Mouse (Mus musculus): Measurements from ENCODE around the gene Apol7e. TPM values are rescaled to one million over a fixed set of nuclear protein-coding genes. Genes with fewer than 3 reads are reported as not detected.
"Not testable (repeated sequence)": the region's sequence is repeated elsewhere in the genome, so short reads cannot be mapped to it uniquely, and the experiment has no call there.

Gene Apol7e
- polyA plus RNA-seq, 1 experiment: 2.4 TPM

DNA sequence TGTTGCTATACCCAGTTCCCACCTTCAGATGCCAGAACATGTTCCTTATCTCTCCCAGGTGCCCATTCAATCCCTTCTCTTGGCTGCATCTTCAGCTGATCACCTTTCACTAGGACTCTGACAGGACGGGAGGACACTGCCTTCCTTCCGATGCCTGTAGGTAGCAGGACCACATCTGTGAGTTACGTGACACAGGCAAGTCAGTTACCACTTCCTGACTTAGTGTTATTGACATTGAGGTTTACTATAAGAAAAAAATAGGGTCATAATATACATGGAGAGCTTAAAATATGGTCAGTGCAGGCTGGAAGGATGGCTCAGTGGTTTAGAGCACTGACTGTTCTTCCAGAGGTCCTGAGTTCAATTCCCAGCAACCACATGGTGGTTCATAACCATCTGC is 22.9 kb downstream of the Apol7e start:
- not testable (repeated sequence) for H3K4me1 ChIP-seq (ENCODE audit: control insufficient read depth, insufficient read depth, low read length); H3K27ac ChIP-seq (ENCODE audit: insufficient read depth, low read depth, low read length); H3K27me3 ChIP-seq (replicated peaks; ENCODE audit: control insufficient read depth, insufficient read depth, low read length); H3K36me3 ChIP-seq (ENCODE audit: control insufficient read depth, insufficient read depth, low read length); DNase-seq; H3K4me3 ChIP-seq (ENCODE audit: insufficient read depth, low read depth, low read length)
- WGBS: no CpG with 5 or more reads among the region's 3 CpGs

DNA sequence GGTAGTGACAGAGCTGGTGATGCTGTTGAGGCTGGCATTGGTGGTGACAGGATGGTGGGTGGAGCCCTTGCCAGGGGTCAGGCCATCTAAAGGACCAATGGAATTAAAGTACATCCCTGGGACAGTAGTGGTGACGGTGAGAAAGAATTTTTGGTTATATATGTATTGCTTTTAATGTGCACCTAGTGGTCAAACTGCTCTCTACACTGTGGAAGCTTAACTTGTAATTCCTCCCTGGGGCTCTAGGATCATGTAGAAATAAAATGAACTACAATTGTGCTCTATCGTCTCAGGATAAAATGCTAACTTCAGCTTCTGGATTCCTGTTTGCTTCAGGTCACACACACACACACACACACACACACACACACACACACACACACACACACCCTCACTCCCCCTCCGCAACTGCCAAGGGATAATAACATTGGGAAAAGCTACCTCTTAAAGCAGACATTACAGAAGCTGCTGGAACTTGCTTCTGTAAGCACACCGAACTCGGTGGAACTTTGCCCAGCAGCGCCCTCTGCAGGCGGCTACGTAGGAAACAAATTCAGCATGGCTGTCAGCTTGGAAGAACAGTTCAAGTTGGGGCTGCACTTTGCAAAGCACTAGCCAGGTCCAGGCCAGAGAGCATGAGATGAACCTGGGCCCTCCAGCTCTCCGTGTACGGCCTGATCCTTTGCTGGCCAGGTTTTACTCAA is 25.7 kb downstream of the Apol7e start:
- H3K36me3 ChIP-seq (ENCODE audit: control insufficient read depth, insufficient read depth, low read length); H3K27ac ChIP-seq (ENCODE audit: insufficient read depth, low read depth, low read length); H3K4me3 ChIP-seq (ENCODE audit: insufficient read depth, low read depth, low read length); H3K4me1 ChIP-seq (ENCODE audit: control insufficient read depth, insufficient read depth, low read length); DNase-seq; H3K27me3 ChIP-seq (replicated peaks; ENCODE audit: control insufficient read depth, insufficient read depth, low read length): not testable (repeated sequence)
- 16% methylated on average over 3 of the region's 10 CpGs for WGBS

DNA sequence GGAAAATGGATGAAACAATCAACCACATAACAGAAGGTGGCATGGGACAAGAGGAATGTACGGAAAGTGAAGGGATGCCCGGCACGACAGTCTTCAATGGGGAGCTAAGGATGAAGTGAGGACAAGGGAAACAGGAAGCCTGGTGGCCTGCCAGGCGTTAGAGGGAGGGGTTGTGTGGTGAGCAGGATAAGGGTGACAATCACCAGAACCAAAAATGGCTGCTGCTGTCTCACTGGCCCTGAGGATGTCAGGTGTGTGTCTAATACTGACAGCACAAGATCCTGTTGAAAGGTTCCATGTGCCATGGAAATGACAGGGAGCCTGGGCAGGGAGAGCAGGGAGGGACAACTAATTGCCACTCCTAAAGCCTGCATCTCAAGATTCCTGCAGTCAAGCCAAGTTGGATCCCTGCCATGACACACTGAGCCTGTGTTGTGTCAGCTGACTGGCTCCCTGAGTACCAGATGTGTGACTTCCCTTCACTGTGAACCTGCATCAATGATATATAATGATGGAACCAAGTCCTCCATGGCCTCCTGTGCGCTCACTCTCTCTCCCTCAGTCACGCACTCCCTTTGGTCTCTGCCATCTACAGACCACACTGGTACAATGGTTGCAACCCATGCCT is 26.9 kb downstream of the Apol7e start:
- WGBS: 67% methylated on average over 6 of the region's 6 CpGs
- H3K4me3 ChIP-seq (ENCODE audit: insufficient read depth, low read depth, low read length); H3K27ac ChIP-seq (ENCODE audit: insufficient read depth, low read depth, low read length); H3K36me3 ChIP-seq (ENCODE audit: control insufficient read depth, insufficient read depth, low read length); H3K27me3 ChIP-seq (replicated peaks; ENCODE audit: control insufficient read depth, insufficient read depth, low read length); H3K4me1 ChIP-seq (ENCODE audit: control insufficient read depth, insufficient read depth, low read length): not testable (repeated sequence)
- DNase-seq: peak; percentile 19

DNA sequence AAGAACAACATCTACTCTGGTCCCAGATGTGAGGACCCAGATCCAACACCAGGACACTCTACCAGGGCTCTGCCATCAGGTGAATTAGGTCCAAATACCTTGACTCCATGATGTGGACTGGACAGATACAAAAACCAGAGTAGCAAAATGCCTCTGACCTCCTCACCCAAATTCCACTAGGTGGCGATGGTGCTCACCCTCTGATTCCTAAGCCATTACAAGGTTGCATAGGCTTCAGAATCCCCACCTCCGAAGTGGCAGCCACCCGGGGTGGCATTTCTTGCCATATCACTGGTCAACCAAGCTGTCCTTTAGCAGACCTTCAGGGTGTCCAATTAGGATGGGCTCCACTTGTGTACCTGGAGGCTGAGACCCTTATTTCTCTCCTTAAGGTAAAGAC is 28.5 kb downstream of the Apol7e start:
- H3K4me1 ChIP-seq (ENCODE audit: control insufficient read depth, insufficient read depth, low read length); H3K4me3 ChIP-seq (ENCODE audit: insufficient read depth, low read depth, low read length); H3K27ac ChIP-seq (ENCODE audit: insufficient read depth, low read depth, low read length); H3K27me3 ChIP-seq (replicated peaks; ENCODE audit: control insufficient read depth, insufficient read depth, low read length); H3K36me3 ChIP-seq (ENCODE audit: control insufficient read depth, insufficient read depth, low read length): not testable (repeated sequence)
- WGBS: 0% methylated on average over 3 of the region's 3 CpGs
- peak; percentile 59 for TF ChIP-seq CTCF (conservative IDR thresholded peaks at IDR 0.05; ENCODE audit: insufficient read depth, insufficient read length, low read depth, low read length)
- DNase-seq: peak; percentile 14

DNA sequence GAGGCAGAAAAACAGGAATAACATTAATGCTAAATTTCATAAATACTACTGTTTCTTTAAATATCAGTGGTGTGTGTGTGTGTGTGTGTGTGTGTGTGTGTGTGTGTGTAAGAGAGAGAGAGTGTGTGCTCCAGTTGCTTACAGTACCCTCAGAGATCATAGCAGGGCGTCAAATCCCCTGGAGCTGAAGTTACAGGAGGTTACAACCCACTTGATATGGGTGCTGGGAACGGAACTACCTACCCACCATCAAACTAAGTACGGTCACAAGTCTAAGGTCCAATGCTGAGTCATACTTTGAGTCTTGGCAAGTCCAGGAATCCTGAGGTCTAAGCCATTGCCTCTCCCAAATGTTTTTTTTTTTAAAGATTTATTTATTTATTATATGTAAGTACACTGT is 29.1 kb downstream of the Apol7e start:
- not testable (repeated sequence) for DNase-seq; H3K27me3 ChIP-seq (replicated peaks; ENCODE audit: control insufficient read depth, insufficient read depth, low read length); H3K27ac ChIP-seq (ENCODE audit: insufficient read depth, low read depth, low read length); H3K36me3 ChIP-seq (ENCODE audit: control insufficient read depth, insufficient read depth, low read length); H3K4me1 ChIP-seq (ENCODE audit: control insufficient read depth, insufficient read depth, low read length); H3K4me3 ChIP-seq (ENCODE audit: insufficient read depth, low read depth, low read length)
- WGBS: 69% methylated on average over 3 of the region's 3 CpGs

DNA sequence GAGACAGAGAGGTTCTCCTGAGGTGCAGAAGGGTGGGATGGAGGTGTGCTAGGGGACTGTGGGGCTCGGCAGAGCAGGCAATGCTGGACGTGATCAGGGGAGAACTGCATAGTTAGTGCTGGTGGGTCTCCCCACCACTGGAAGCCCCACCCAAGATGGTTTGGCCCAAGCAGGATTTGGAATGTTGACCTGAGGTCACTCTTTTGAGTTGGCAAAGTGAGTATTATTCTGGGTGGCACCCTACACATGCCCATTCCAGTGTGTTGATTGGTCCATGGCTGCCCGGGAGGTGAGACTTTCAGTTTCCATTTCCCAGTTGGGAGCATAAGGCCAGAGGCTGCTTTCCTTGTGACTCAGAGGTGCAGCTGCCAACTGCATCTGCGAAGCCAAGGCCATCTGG is 30.1 kb downstream of the Apol7e start, which contains the start of gene Apol9b:
TSS of gene Apol9b (plus strand) at position 301 of the 400 bp plus-strand sequence.
- H3K4me3 ChIP-seq (ENCODE audit: insufficient read depth, low read depth, low read length): peak within 1 kb of the TSS; percentile 33; the same call in 1 of the 2 replicates
- H3K27ac ChIP-seq (ENCODE audit: insufficient read depth, low read depth, low read length): not testable (repeated sequence)

DNA sequence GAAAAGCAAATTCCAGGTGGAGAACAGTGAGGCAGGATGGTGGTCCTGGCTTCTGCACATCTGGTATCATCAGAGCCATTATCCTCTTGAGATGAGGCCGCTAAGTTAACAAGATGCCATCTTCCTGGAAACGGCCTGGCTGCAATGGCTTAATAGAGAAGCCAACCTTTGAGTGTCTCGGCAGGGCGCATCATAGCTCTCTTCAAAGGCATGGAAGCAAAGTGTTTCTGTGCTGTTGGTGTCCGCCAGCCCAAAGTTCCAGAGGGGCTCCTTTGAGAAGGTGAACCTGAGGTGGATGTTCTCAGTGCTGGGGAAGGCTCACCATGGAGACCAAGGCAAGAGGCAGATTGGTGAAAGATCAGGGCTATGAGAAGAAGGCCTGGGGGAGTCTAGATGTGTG is 32.9 kb downstream of the Apol7e start:
- Histone ChIP-seq H3K27me3 (replicated peaks; ENCODE audit: control insufficient read depth, insufficient read depth, low read length) (no peaks in the 10 kb centered on the region), H3K4me1 (ENCODE audit: control insufficient read depth, insufficient read depth, low read length) (no peaks in the 10 kb centered on the region), H3K36me3 (ENCODE audit: control insufficient read depth, insufficient read depth, low read length) (no peaks in the 10 kb centered on the region), H3K27ac (ENCODE audit: insufficient read depth, low read depth, low read length) (no peak overlapping the region), H3K4me3 (ENCODE audit: insufficient read depth, low read depth, low read length) (no peak overlapping the region)
- WGBS: 84% methylated on average over 5 of the region's 5 CpGs
- no peak for DNase-seq
- TF ChIP-seq POLR2A (IDR thresholded peaks at IDR 0.05; ENCODE audit: low read depth, low read length) (no peak), CTCF (conservative IDR thresholded peaks at IDR 0.05; ENCODE audit: insufficient read depth, insufficient read length, low read depth, low read length) (no peak)

More for the DNA sequence above, 30.1 kb downstream of the Apol7e start, which contains the start of gene Apol9b:
- 86% methylated on average over 3 of the region's 4 CpGs for WGBS
- not testable (repeated sequence) for DNase-seq; H3K27me3 ChIP-seq (replicated peaks; ENCODE audit: control insufficient read depth, insufficient read depth, low read length); H3K4me1 ChIP-seq (ENCODE audit: control insufficient read depth, insufficient read depth, low read length); H3K36me3 ChIP-seq (ENCODE audit: control insufficient read depth, insufficient read depth, low read length)

DNA sequence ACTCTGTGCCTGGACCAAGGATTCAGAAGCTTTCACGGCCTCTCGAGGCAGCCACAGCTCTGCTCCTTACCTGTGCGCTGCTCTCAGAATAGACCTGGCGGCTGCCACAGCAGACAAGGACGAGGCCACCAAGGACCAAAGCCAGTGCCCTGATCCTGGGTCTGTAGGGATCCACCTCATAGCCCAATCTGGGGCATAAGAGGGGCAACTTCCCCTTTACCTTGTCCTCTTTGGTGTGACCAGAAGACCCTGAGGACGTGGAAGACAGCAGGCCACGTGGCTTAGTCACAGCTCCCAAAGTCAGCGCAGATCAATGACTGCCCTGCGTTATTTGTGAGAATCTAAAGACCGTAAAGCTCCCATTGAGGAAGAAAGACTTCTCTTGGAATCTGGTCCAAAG is 34.2 kb downstream of the Apol7e start:
- not testable (repeated sequence) for H3K4me1 ChIP-seq (ENCODE audit: control insufficient read depth, insufficient read depth, low read length); DNase-seq; H3K27ac ChIP-seq (ENCODE audit: insufficient read depth, low read depth, low read length); H3K36me3 ChIP-seq (ENCODE audit: control insufficient read depth, insufficient read depth, low read length); H3K4me3 ChIP-seq (ENCODE audit: insufficient read depth, low read depth, low read length); H3K27me3 ChIP-seq (replicated peaks; ENCODE audit: control insufficient read depth, insufficient read depth, low read length)
- 83% methylated on average over 10 of the region's 10 CpGs for WGBS

DNA sequence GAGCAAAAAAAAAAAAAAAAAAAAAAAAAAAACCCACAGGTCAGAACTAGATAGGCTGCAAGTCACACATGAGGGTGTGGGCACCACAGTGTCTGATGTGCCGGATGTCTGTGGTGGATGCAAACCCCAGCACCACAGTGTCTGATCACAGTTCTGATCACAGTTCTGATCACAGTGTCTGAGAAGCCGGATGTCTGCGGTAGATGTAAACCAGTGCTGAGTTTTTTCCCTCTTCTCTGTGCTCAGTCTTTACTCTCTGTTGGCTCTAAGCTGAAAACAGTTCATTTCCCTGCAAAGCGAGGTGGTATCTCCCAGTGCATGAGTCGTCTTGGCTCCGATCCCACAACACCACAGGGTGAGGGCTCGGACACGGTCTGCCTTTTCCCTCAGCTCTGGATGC is 34.7 kb downstream of the Apol7e start:
- not testable (repeated sequence) for H3K36me3 ChIP-seq (ENCODE audit: control insufficient read depth, insufficient read depth, low read length); H3K27ac ChIP-seq (ENCODE audit: insufficient read depth, low read depth, low read length); H3K4me3 ChIP-seq (ENCODE audit: insufficient read depth, low read depth, low read length); H3K27me3 ChIP-seq (replicated peaks; ENCODE audit: control insufficient read depth, insufficient read depth, low read length); DNase-seq; H3K4me1 ChIP-seq (ENCODE audit: control insufficient read depth, insufficient read depth, low read length)
- 67% methylated on average over 8 of the region's 8 CpGs for WGBS

DNA sequence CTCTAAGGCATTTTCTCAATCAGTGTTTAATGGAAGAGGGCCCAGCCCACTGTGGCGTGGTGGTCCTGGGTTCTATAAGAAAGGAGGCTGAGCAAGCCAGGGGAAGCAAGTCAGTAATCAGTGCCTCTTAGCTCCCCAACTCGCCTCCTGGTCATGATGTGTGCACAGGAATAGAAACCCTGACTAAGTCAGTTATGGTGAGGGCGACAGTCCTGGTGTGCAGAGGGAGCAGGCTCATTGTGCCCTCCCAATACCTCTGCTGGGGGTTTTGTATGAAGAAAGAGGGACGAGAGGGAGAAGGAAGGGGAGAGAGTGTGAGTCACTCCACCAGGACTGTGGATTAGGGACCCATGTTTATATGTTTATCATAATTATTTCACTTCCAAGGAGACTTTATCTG is 35.2 kb downstream of the Apol7e start:
- H3K27ac ChIP-seq (ENCODE audit: insufficient read depth, low read depth, low read length): not testable (repeated sequence)

More for the DNA sequence above, 35.2 kb downstream of the Apol7e start:
- H3K4me3 ChIP-seq (ENCODE audit: insufficient read depth, low read depth, low read length); H3K36me3 ChIP-seq (ENCODE audit: control insufficient read depth, insufficient read depth, low read length); H3K27me3 ChIP-seq (replicated peaks; ENCODE audit: control insufficient read depth, insufficient read depth, low read length); DNase-seq; H3K4me1 ChIP-seq (ENCODE audit: control insufficient read depth, insufficient read depth, low read length): not testable (repeated sequence)
- WGBS: 76% methylated on average over 4 of the region's 4 CpGs

All from kidney, adult 2 months (tissue).